Mouse (Mus musculus) right cerebral cortex, postnatal 10 days (tissue): ENCODE data around the gene Spag5.
A peak's percentile ranks its signal among the peaks of the same experiment; 100 is the strongest.

Source experiments
- DNase-seq, 2 experiments: peaks; one replicate each; pipeline ENCODE4 v3.0.0; 2021; ENCODE audit warnings: low spot score in 2 of 2

The Spag5 gene

DNA sequence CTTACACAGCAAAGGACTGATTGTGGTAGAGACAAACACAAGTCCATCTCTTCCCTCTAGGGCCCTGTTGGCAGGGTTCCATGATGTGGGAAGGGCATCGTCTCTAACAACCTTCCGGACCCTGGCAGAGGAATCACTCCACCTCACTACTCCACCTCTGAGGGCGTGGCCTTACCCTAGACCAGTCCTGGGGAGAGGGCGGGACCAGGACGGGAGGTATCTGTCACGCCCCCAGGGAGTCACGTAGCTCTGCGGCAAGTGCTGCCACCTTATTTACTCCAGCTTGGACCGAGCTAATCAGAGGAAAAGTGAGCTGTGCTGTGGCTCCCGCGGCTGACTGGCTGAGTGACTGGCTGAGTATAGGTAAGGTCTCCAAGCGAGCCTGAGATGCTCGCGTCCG, 21.5 kb downstream of the Spag5 start, which contains the start of gene Aldoc:
Aldoc (plus strand) TSS at position 109 of the 400 bp plus-strand sequence.
- peak; percentile 87 to 92 for DNase-seq

DNA sequence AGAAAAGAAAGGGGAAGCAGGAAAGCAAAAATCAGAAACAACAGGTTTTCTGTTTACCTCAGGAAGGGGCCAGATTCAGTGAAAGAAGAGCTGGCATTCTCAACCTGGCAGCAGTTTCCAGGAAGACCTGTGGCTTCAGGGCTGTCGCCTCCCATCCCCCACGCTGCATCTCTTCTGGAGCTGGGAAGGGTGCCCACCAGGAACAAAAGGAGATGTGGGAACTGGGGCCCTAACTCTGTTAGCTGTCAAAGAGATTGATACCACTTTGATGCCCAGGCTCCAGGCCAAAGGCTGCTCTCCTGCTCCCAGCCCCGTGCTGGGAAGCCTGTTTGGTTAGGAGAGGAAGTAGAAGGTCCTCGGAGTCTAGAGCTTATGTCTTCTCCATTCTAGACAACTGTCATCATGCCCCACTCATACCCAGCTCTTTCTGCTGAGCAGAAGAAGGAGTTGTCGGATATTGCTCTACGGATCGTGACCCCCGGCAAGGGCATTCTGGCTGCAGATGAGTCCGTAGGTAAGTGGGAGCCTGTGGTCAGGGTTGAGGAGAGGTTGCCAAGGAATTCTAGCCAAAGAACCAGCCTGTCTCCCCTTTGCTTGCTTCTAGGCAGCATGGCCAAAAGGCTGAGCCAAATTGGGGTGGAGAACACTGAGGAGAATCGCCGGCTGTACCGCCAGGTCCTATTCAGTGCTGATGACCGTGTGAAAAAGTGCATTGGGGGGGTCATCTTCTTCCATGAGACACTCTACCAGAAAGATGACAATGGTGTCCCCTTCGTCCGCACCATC, 22.9 kb downstream of the Spag5 start:
- peak; percentile 70 to 80 for DNase-seq

DNA sequence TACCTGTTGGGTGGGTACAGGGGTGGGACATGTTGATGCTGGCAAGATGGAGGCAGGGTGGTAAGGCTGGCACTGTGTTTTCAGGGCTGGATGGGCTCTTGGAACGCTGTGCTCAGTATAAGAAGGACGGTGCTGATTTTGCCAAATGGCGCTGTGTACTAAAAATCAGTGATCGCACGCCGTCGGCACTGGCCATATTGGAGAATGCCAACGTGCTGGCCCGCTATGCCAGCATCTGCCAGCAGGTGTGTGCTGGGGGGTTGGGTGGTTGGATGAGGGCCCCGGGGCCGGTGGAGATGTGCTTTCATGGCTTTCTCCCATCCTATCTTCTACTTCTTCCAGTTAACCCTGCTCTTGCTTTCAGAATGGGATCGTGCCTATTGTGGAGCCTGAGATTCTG, 23.6 kb downstream of the Spag5 start:
- peak in 1 of 2 experiments; percentile 33 for DNase-seq

DNA sequence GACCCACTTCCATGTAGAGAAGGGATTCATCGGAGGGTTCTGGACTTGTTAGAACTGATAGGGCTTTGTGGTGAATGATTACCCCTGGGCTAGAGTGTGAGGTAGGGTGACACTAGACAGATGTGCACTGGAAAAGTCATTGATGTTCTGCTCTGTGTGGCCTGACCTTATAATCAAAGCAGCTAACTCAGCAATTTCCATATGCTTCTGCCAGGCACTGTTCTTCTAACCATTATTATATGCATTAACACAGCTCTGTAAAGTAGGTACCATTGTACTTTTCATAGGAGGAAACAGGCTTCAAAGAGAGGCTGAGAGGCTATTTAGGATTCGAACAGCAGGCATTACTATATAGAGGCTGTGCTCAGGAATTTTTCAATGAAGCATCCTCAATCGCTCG, 25.9 kb downstream of the Spag5 start:
- DNase-seq = no peak

DNA sequence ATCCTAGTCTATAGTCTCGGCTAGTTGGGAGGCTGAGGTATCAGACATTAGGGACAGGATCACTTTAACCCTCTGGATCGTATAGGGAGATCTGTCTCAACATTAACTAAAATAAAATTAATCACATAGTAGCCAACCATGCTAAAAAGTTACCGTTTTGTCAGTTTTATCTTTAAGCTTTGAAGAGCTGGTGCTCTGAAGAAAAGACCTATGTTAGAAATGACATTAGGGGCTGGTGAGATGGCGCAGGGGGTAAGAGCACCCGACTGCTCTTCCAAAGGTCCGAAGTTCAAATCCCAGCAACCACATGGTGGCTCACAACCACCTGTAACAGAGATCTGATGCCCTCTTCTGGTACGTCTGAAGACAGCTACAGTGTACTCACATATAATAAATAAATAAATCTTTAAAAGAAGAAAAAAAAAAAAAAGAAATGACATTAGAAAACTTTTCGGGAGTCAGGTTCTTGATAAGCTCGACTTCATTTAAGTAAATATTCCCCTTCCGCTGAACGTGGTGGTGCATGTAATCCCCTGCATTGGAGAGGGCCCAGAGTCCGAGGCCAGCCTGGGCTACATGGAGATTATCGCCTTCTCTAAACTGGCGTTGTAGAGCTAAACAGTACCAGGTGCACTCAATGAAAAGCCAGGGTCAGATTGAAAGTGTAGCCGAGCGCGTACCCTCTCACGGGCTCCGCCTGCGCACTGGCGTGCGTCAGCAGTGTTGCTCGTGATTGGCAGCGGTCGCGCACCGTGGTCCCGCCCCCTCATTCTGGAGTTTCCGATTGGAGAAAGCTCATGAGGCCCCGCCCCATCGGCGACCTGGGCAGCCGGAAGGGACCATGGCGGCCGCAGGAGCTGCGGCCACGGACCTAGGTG, 26.5 kb downstream of the Spag5 start, which contains the start of gene Pigs:
Pigs (plus strand) TSS at position 782 of the 878 bp plus-strand sequence.
- DNase-seq = peak; percentile 97 to 98

DNA sequence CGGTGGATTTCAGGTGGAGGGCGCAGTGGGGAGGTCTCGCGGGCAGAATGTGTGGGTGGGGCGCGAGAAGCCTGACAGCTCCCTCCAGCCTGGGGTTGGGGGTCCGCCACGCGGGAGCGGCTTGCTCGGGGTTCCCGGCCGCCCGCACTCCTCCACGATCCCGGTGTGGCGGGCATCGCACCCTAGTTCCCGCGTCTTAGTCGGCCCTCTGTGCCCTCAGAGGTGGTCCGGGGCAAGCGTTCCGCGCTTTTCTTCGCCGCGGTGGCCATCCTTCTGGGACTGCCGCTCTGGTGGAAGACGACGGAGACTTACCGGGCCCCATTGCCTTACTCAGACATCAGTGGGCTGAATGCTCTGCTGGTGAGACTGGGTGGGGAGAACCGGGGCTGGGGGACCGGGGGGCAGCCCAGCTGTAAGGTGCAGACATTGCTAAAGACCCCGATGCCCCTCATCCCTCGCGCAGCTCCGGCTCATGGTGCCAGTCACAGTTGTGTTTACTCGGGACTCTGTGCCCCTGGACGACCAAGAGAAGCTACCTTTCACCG, 27.3 kb downstream of the Spag5 start:
- DNase-seq = no peak

DNA sequence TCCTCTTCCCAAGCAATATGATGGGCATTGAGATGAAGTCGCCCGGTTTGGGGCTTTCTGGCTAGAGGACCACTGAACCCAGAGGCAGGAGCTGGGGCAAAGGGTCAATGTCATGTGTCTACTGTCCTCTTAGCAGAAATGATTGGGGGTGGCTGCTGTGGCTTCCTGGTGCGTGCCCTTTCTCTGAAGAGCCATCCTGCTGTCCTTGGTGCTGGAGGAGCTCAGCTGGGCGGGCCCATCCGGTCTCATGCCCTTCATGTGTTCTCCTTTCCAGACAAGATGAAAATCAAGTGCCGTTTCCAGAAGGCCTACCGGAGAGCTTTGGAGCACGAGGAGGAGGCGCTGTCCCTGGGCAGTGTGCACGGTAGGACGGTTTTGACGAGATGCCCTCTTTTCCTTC, 31.3 kb downstream of the Spag5 start:
- no peak for DNase-seq

DNA sequence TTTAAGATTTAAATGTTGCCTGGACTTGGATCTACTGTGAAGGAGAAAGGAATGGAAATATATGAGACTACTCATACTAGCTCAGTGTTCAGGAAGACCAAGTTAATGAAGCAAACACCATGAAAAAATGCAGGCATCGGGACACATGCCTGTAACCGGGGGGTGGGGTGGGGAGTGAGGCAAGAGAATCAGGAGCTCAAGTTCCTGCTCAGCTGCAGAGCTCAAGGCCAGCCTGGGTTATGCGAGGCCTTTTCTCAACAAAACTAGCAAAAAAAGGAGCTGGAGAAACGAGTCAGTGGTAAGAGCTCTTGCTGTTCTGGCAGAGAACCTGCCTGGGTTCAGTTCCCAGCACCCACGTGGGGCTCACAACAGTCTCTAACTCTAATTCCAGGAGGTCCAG, 32.7 kb downstream of the Spag5 start:
- no peak for DNase-seq

DNA sequence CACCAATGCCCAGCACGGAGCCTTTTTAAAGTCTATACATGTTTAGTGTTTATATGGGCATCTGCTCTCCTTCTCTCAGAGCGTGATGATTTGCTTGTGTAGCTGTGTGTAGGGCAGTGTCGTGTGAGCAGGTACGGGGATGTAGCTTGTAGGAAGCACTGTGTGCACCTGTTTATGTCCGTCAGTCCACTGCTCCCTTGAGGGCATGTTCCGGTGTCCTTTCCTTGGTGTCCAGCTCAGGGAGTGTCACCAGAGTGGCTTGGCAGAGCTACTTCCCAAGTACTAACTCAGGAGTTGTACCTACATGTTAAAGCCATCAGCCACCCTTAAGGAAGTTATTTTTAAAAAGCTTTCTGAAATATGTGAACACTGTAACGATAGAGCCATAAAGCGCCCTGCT, 35.7 kb downstream of the Spag5 start:
- DNase-seq = no peak

DNA sequence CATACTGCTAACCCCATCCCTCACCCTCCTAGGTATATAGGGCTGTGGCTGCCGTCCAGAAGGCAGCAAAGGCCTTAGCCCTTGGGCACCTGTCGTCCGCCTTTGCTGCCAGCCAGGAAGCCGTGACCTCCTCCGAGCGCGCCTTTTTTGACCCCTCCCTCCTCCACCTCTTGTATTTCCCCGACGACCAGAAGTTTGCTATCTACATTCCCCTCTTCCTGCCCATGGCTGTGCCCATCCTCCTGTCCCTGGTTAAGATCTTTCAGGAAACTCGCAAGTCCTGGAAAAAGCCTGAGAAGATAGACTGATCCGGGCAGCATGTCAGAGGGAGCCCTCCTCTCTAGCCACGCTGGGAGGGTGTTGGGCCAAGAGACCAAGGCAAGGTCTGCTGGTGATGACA, 40.4 kb downstream of the Spag5 start:
- DNase-seq = no peak

DNA sequence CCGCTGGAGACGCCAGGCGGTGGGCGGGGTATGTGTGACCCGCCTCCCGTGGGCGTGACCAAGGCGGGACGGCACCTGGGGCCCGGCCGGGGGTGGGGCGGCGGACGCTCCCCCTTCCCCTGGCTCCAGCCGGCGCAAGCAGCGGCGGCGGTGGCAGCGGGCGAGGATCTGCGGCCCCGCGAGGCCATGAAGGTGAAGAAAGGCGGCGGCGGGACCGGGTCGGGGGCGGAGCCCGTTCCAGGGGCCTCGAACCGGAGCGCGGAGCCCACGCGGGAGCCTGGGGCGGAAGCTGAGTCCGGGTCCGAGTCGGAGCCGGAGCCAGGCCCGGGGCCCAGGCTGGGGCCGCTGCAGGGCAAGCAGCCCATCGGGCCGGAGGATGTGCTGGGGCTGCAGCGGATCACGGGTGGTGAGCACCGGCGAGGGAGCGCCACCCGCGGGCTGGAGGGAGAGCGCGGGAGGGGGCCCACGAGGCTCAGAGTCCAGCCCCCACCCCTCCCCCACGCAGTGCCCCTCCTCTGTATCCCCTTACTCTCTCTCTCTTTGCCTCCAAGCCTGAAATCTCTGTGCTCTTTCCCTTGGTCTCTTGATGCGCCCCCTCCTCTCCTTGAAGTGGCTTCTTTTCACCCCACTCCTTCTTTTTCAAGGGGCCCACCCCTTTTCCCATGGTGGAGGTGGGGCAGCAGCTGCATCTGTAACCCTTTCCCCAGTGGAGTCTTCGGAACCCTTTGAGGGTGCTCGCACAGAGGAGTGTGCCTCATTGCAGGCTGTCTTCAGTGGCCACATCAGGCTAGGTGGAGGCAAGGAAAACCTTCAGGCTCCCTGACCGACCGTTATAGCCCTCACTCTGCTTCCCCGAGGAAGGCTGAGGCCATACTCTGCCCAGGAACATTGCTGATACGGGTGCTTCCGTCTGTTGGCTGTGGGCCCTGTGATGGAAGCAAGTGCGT, 42.3 kb downstream of the Spag5 start, which contains the start of gene Unc119:
Unc119 (plus strand) TSS at position 102 of the 947 bp plus-strand sequence.
- DNase-seq = peak; percentile 82 to 83

DNA sequence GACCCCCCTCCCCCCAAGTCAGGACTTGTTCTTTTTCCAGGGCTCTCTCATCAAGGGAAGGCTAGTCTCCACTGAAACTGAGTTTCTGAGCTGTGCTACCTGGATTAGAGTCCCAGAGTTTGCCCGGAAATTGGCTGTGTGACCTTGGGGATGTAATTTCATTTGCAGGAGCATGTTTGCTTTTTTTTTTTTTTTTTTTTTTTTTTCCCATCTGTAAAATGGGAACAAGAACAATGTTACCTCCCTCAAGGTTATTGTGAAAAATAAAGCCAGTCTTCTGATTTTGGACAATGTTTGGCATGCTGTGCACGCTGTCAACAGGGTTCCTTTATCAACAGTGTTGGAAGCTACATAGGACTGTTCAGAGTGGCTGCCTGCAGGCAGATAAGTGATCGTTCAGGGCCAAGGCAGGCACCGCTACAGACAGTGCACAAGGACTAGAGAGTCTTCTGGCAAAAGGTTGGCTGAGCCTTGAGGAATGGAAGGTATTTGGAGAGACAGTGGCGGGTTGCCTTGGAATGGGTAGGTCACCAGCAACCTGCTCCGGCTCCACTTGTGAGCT, 43.1 kb downstream of the Spag5 start:
- no peak for DNase-seq

DNA sequence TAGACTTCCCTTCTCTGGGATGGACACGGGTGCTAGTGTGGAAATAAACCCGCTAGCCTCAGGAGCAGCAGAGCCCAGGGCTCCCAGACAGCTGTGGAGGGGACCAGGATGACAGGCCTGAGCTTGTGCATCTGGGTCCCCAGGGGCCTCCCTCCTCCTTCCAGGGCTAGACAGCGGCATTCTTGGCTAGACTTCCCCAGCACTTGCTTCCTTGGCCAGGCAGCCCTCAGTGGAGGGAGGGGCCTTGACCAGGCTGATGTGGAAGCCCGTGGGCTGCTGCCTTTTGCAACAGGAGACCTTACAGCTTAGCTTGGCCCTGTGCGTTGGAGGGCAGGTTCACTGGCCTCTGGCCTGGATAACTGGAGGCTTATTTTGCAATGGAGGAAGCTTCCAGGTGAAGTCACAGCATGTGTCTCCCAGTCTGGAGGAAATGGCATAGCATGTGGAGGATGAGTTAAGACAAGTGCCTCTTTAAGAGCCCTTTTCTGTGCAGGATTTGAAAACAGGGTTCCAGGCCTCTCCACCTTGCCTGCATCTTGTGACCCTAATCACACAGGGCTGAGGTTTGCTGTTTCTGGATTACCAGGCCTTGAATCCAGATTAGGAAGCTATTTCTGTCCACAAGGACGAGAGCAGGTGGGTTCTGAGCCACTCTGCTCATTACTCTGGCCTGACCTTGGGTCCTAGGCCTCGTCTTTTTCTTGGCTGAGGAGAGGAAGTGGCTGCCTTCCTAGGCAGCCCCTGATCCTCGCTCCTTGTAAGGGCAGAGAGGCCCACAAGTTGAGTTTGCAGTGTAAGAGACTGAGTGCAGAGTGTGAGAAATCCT, 43.8 kb downstream of the Spag5 start:
- DNase-seq = no peak

DNA sequence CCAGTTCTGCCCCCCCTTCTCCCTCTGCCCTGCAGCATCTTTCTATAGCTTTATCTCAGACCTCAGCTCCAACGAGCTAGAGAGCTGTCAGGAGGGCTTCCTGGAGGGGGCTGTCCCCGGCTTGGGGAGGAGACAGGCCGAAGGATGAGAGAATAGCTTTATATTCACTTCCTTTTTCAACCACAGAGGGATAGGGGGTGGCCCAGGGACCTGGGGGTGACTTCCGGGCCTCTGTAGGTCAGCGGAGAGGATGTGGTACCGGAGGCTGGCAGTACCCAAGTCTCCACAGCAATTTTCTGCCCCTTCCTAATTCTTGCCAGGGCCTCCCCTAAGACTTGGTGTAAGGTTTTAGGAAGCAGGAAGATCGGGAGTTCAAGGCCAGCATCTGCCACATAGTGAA, 44.5 kb downstream of the Spag5 start:
- DNase-seq = no peak

DNA sequence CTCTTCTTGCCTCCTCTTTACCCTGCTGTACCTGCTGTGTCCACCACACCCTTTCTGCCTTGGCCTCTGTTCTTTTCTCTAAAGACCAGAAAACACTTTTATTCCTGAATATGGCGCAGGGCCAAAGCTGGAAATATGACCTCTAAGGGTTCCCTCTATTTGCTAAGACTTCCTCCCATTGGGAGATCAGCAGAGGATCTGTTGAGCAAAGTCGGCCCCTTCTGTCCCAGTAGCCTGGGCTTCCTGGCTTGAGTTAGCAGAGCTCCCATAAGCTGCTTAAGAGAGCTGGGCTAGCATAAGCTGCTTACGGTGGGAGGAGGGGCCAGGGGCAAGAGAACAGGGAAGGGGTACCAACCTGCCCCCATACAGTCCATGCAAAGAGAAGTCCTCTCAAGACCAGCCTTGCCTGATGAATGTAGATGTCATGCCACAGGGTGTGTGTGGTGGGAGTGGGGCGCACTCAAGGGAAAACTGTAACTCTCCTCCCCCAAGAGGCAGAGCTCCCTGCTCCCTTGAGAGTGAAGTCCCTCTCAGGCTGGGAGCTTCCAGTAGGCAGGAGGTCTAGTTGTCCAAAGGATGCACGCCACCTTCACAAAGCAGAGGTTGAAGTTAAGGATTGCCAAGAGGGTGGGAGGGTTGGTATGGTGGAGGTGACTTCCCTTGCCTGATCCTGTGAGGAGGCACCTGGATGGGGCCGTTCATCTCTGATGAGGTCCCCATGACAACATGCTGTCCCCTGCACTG, 45.2 kb downstream of the Spag5 start:
- DNase-seq = no peak

DNA sequence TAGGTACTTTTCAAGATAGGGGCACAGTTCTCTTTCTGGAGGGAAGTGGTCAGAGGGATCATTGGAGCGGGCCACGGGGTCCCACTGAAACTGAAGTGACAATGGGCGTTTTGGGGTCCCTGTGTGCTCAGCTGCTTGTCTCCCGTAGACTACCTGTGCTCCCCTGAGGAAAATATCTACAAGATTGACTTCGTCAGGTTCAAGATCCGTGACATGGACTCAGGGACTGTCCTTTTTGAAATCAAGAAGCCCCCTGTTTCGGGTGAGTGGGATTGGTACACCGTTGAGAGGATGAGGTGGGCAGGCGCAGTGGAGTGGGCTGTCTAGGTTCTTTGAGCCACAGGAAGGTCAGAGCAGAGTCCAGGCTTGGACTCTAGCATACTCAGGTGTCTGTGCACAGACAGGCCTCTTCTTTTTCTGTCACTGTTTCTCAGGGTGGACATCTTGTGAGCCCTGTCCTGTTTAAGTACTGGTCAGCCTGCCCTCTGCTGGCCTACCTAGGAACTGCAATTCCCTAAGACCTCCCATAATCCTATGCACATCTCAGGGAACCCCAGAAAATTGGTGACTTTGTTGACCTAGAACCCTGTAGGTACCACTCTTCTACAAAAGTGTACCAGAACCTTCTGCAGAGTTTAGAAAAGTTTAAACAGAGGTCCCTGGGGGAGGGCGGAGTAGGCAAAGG, 45.9 kb downstream of the Spag5 start:
- peak in 1 of 2 experiments; percentile 74 for DNase-seq

DNA sequence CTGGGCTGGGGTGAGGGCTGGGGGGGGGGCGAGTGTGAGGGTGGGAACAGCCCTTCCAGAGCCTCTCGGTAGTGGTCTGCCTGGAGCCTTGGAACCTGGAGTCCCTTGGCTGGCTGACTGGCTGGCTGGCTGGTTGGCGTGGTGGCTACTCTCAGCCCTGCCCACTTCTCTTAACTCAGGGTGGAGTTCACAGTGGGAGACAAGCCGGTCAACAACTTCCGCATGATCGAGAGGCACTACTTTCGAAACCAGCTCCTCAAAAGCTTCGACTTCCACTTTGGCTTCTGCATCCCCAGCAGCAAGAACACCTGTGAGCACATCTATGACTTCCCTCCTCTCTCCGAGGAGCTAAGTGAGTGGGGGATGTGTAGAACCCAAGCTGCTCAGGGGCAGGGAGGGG, 46.6 kb downstream of the Spag5 start:
- DNase-seq = no peak

DNA sequence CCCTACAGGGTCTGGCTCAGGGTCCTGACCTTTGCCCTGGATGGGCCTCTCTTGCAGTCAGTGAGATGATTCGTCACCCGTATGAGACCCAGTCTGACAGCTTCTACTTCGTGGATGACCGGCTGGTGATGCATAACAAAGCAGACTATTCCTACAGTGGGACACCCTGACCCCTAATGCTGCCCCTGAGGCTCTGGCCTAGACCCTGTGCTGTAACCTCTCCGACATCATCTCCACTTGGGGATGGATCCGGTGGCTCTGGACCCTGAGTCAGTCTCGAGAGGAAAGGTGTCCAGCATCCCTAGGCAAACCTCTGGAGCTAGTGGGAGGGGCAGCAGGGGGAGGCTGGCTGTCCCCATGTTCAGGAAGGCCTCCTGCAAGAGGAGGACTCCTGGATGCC, 47.1 kb downstream of the Spag5 start:
- DNase-seq = no peak
